12 mouse cellular contexts compared by ENCODE assay signal in the genomic region with DNA sequence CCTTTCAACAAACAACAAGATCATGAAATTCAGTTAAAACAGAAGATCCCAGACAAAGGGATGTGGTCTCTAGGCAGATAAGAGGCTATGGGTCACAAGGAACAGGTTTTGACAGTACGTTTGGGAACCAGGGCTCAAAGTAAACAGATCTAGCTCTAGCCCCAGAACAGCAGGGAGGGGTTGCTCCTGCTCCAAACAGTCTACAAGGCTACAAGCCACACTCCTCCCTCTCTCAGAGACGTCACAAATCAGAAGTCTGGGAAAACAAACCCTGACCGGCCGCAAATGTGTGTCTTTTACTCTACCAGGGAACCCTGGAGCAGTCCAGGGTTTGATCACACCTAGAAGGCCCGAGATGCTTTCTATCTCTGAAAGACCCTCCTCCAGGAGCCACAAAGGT. TPM values are rescaled to one million over a fixed set of nuclear protein-coding genes. Genes with fewer than 3 reads are reported as not detected.
DNase-seq lines count a peak whose midpoint lies in the region; ATAC-seq lines count a peak whose summit lies in the region.
"Had no signal": no experiment of that assay in that cellular context is flagged by ENCODE, and none has a peak within 500 bp of the region (broad histone marks: within the 10 kb centered on the region; RNA-seq: fewer than 3 reads in every experiment).

No protein-coding gene starts in this region.

- WGBS in heart, embryonic 14.5 days: 66% methylated on average over 5 of the region's 5 CpGs
- 50% methylated on average over 5 of the region's 5 CpGs for WGBS in limb, embryonic 15.5 days

- ATAC-seq in heart, embryonic 14.5 days (ENCODE audit: insufficient number of reproducible peaks, insufficient read depth, low FRiP score, low read depth): no peak
- no peak for ATAC-seq in limb, embryonic 15.5 days (ENCODE audit: insufficient number of reproducible peaks, low FRiP score, low TSS enrichment, low read depth)

- H3K27me3 ChIP-seq in heart, embryonic 14.5 days (ENCODE audit: control insufficient read depth, insufficient read depth, low read length): no peaks in the 10 kb centered on the region
- H3K27me3 ChIP-seq in limb, embryonic 15.5 days: no peaks in the 10 kb centered on the region
- H3K27me3 ChIP-seq: hindbrain, embryonic 12.5 days had no signal

- H3K36me3 ChIP-seq in heart, embryonic 14.5 days (ENCODE audit: control insufficient read depth, insufficient read depth, low read length): peaks cover 14% of the 10 kb centered on the region
- peaks cover 20% of the 10 kb centered on the region for H3K36me3 ChIP-seq in limb, embryonic 15.5 days

- H3K4me1 ChIP-seq in heart, embryonic 14.5 days (ENCODE audit: control insufficient read depth in 2 of 2, insufficient read depth in 2 of 2, low read length in 2 of 2): peaks cover 69 to 94% of the 10 kb centered on the region in 2 experiments
- H3K4me1 ChIP-seq in limb, embryonic 15.5 days: peaks cover 84% of the 10 kb centered on the region

- DNase-seq in cerebellum, adult 9-10 months: peak; percentile 29
- no peak for DNase-seq in cerebellum, adult 18-20 months
- no peak for DNase-seq in heart, postnatal 4 days
- DNase-seq in lung, postnatal 10 days: peak; percentile 48
- DNase-seq in lung, postnatal 4 days: no peak
- no peak for DNase-seq in left cerebral cortex, adult 8-10 months (ENCODE audit: low spot score in 2 of 2)
- DNase-seq: kidney, adult 8-10 months; right cerebral cortex, postnatal 4 days had no signal

- H3K9me3 ChIP-seq in heart, embryonic 14.5 days (ENCODE audit: control insufficient read depth, low read length): no peaks in the 10 kb centered on the region
- no peaks in the 10 kb centered on the region for H3K9me3 ChIP-seq in limb, embryonic 15.5 days
- H3K9me3 ChIP-seq: hindbrain, embryonic 12.5 days had no signal

- H3K4me2 ChIP-seq in heart, embryonic 14.5 days (ENCODE audit: low read length): no peak overlapping the region
- no peak overlapping the region for H3K4me2 ChIP-seq in limb, embryonic 15.5 days
- H3K4me2 ChIP-seq: hindbrain, embryonic 12.5 days had no signal

- no peak overlapping the region for H3K4me3 ChIP-seq in heart, embryonic 14.5 days (ENCODE audit: control insufficient read depth in 1 of 2, insufficient read depth in 1 of 2, low read depth in 1 of 2, low read length in 2 of 2)
- no peak overlapping the region for H3K4me3 ChIP-seq in limb, embryonic 15.5 days
- H3K4me3 ChIP-seq: hindbrain, embryonic 12.5 days; myocyte had no signal

- H3K9ac ChIP-seq in heart, embryonic 14.5 days (ENCODE audit: low read length): peak overlapping the region; percentile 49; the same call in 1 of the 2 replicates
- H3K9ac ChIP-seq in limb, embryonic 15.5 days: no peak overlapping the region
- H3K9ac ChIP-seq: hindbrain, embryonic 12.5 days had no signal

- H3K27ac ChIP-seq in heart, embryonic 14.5 days (replicated peaks in 1 of 2; ENCODE audit: control insufficient read depth in 1 of 2, insufficient read depth in 1 of 2, low read depth in 2 of 2, low read length in 2 of 2): peak overlapping the region in 1 of 2 experiments; percentile 56; a peak in 1 of 4 replicates
- H3K27ac ChIP-seq in limb, embryonic 15.5 days: peak overlapping the region; percentile 54; the same call in 1 of the 2 replicates
- H3K27ac ChIP-seq: hindbrain, embryonic 12.5 days had no signal

RNA-seq across cellular contexts. Expression of a gene that starts 19.0 kb away (rescaled TPM):
- polyA plus RNA-seq in heart, embryonic 14.5 days (2014; fragmentation: Nextera tagmentation; extraction: Ambion mirVana): 52.1 and 54.5 TPM in 2 replicates
- total RNA-seq in heart, postnatal 4 days (2021): 10 to 100 TPM; 90.7 to 91.4 TPM
- polyA plus RNA-seq in limb, embryonic 15.5 days (2015; fragmentation: Nextera tagmentation; extraction: Ambion mirVana): 94.1 and 96.7 TPM in 2 replicates
- total RNA-seq in left cerebral cortex, adult 8-10 months (2022): 100 to 1,000 TPM; 245 to 275 (median 254) TPM

RNA-seq across cellular contexts. Expression of a gene that starts 21.6 kb away (rescaled TPM):
- polyA plus RNA-seq in heart, embryonic 14.5 days (2014; fragmentation: Nextera tagmentation; extraction: Ambion mirVana): 24.8 and 27.8 TPM in 2 replicates
- 10 to 100 TPM; 29.9 to 32.6 TPM for total RNA-seq in heart, postnatal 4 days (2021)
- polyA plus RNA-seq in limb, embryonic 15.5 days (2015; fragmentation: Nextera tagmentation; extraction: Ambion mirVana): 25.1 and 27.6 TPM in 2 replicates
- total RNA-seq in left cerebral cortex, adult 8-10 months (2022): 10 to 100 TPM; 65.4 to 78.4 (median 75.2) TPM

RNA-seq across cellular contexts. Expression of a gene that starts 25.9 kb away (rescaled TPM):
- 60.3 and 62.1 TPM in 2 replicates for polyA plus RNA-seq in heart, embryonic 14.5 days (2014; fragmentation: Nextera tagmentation; extraction: Ambion mirVana)
- total RNA-seq in heart, postnatal 4 days (2021): 10 to 100 TPM; 71.3 to 75.3 TPM
- 119 and 130 TPM in 2 replicates for polyA plus RNA-seq in limb, embryonic 15.5 days (2015; fragmentation: Nextera tagmentation; extraction: Ambion mirVana)
- 10 to 100 TPM; 52.8 to 55.3 (median 53.9) TPM for total RNA-seq in left cerebral cortex, adult 8-10 months (2022)

RNA-seq across cellular contexts. Expression of a gene that starts 37.7 kb away (rescaled TPM):
- 8.7 and 10.3 TPM in 2 replicates for polyA plus RNA-seq in heart, embryonic 14.5 days (2014; fragmentation: Nextera tagmentation; extraction: Ambion mirVana)
- total RNA-seq in heart, postnatal 4 days (2021): 1 to 10 TPM; 5.3 TPM
- polyA plus RNA-seq in limb, embryonic 15.5 days (2015; fragmentation: Nextera tagmentation; extraction: Ambion mirVana): 13.0 and 13.8 TPM in 2 replicates
- total RNA-seq in left cerebral cortex, adult 8-10 months (2022): 1 to 10 TPM in 3 of 4 experiments, under 1 TPM in 1; 0.76 to 1.6 (median 1.4) TPM

RNA-seq across cellular contexts. Expression of a gene that starts 54.8 kb away (rescaled TPM):
- 28.2 and 34.1 TPM in 2 replicates for polyA plus RNA-seq in heart, embryonic 14.5 days (2014; fragmentation: Nextera tagmentation; extraction: Ambion mirVana)
- total RNA-seq in heart, postnatal 4 days (2021): 10 to 100 TPM; 15.0 to 15.4 TPM
- polyA plus RNA-seq in limb, embryonic 15.5 days (2015; fragmentation: Nextera tagmentation; extraction: Ambion mirVana): 37.5 and 40.3 TPM in 2 replicates
- 10 to 100 TPM; 19.4 to 27.6 (median 20.2) TPM for total RNA-seq in left cerebral cortex, adult 8-10 months (2022)

Comparison
In these comparisons a context has a peak if more than half of its experiments do, and no peak if none do; other contexts are left out.
1. DNase-seq: peak in cerebellum, adult 9-10 months (single experiment) and lung, postnatal 10 days (single experiment); none in cerebellum, adult 18-20 months (0 of 2), heart, postnatal 4 days (single experiment), lung, postnatal 4 days (0 of 2) and left cerebral cortex, adult 8-10 months (0 of 2).